Mouse (Mus musculus) heart, adult 2 months (tissue): ENCODE measurements around the gene Adprhl2. TPM values are rescaled to one million over a fixed set of nuclear protein-coding genes. Genes with fewer than 3 reads are reported as not detected.

ENCODE experiments used
- DNase-seq, 2 experiments: peaks; one replicate each; pipeline ENCODE4 v3.0.0; 2021
- H3K27ac ChIP-seq: fragments of 200-600 bp; 2 replicates; pipeline ENCODE4 v1.8.1; 2022
- H3K27me3 ChIP-seq: fragments of 200-500 bp; 2 replicates; pipeline ENCODE4 v1.6.1; 2012; ENCODE audit warnings: mild to moderate bottlenecking, low read length, inconsistent platforms, mixed read lengths; ENCODE audit not compliant: control insufficient read depth, insufficient read depth
- H3K36me3 ChIP-seq: fragments of 200-500 bp; 2 replicates; pipeline ENCODE4 v1.6.1; 2012; ENCODE audit warnings: low read length, inconsistent platforms; ENCODE audit not compliant: control insufficient read depth, insufficient read depth
- H3K4me1 ChIP-seq: fragments of 200-500 bp; 2 replicates; pipeline ENCODE4 v1.6.1; 2011; ENCODE audit warnings: low read length; ENCODE audit not compliant: control insufficient read depth, insufficient read depth
- H3K4me3 ChIP-seq: fragments of 200-600 bp; 2 replicates; pipeline ENCODE4 v1.8.1; 2022
- H3K79me2 ChIP-seq: fragments of 200-500 bp; replicated peaks from 2 replicates; pipeline ENCODE4 v1.6.1; 2012; ENCODE audit warnings: mild to moderate bottlenecking, inconsistent platforms, low read length, moderate library complexity, mixed read lengths; ENCODE audit not compliant: control insufficient read depth, insufficient read depth
- H3K9ac ChIP-seq: fragments of 200-500 bp; 2 replicates; pipeline ENCODE4 v1.6.1; 2012; ENCODE audit warnings: low read depth, mild to moderate bottlenecking, control low read depth, inconsistent platforms, low read length, mixed read lengths
- CTCF ChIP-seq: fragments of 200-600 bp; IDR thresholded peaks from 2 replicates; pipeline ENCODE4 v1.8.1; 2022; ENCODE audit warnings: antibody characterized with exemption, mild to moderate bottlenecking, moderate library complexity
- EP300 ChIP-seq: fragments of 200-500 bp; IDR thresholded peaks from 2 replicates; pipeline ENCODE4 v1.6.1; 2011; ENCODE audit warnings: low read depth, low read length, control low read depth; ENCODE audit not compliant: insufficient read depth
- POLR2A ChIP-seq: fragments of 200-500 bp; IDR thresholded peaks from 2 replicates; pipeline ENCODE4 v1.6.1; 2011; ENCODE audit warnings: mild to moderate bottlenecking, low read depth, low read length, control low read depth; ENCODE audit not compliant: insufficient read depth
- WGBS: fragments of 180-500 bp; shearing (Covaris S2); methylation state at CpG from one replicate; pipeline ENCODE4 v1.1.7; 2018; 5-methylcytosine and 5-hydroxymethylcytosine counted together
- intact Hi-C: fragments of 180-260 bp; cut with DNase I; formaldehyde crosslinking; loops from one replicate; pipeline ENCODE4 v1.15.1; 2025
- polyA plus RNA-seq: library from polyadenylated mRNA; depleted of rRNA; stranded (reverse); fragments of >200 nt; gene quantifications from 2 replicates; pipeline ENCODE4 v1.2.3, GENCODE M21; 2012
- total RNA-seq, 2 experiments: library from RNA; stranded (reverse); gene quantifications; 2 replicates each; pipeline ENCODE4 v1.2.3; 2021

Gene Adprhl2
- total and polyA plus RNA-seq, 3 experiments, result 12.9 to 14.7 (median 13.0) TPM

DNA sequence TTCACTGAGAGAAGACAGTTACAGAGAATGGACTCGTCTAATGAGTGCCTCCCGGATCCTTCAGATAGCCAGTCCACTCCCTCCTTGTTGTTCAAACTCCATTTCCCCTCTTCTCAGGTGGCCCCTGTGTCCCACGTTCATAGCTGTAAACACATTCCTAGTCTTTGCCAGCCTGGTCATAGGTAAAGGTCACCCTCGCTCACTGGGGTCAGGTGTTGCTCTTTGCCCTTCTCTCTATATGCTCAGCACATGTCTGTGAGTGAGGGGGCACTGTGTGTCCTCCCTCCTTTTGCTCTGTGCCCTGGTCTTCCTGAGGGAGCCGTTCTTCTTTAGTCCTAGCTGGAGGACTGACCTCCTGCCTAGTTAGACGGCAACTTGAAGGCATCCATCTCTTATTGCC lies 1.7 kb downstream of the Adprhl2 start:
- Histone ChIP-seq H3K27me3 (no peaks in the 10 kb centered on the region), H3K27ac (no peak overlapping the region), H3K79me2 (no peaks in the 10 kb centered on the region; the same call in 1 of the 2 replicates), H3K4me1 (no peaks in the 10 kb centered on the region), H3K9ac (no peak overlapping the region), H3K36me3 (no peaks in the 10 kb centered on the region), H3K4me3 (no peak overlapping the region)
- intact Hi-C loops, result loop anchor here (5.0 kb wide), 1 partner anchor 107 kb away; the partner anchor contains the start of gene Ago3
- DNase-seq, result no peak
- 83% methylated on average over 6 of the region's 6 CpGs for WGBS
- TF ChIP-seq POLR2A (no peak), EP300 (no peak), CTCF (no peak)

DNA sequence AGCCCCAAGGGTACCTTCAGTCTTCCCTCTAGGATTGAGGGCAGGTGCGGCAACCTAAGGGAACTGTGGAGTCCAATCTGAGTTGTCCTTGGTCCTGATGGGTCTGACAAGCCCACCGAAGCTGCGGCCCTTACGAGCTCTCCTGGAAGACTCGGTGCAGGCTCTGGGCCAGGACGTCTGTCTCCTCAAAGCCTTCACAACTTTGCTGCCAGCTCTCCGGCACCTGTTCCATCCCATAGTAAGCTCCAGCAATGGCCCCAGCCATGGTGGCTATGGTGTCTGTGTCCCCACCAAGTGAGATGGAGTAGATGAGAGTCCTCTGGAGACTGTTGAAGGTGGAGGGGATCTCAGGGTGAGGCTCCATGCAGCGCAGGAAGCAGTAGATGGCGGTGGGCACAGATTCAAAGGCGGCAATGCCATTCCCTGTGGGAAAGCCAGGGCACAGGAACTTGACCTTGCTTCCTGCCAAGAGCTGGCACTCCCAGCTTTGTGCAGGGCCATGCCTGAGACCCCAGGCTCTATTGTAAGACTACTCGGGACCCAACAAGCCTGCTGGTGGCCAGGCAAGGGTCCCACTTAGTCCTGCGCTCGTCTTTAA lies 5.0 kb downstream of the Adprhl2 start:
- TF ChIP-seq EP300 (no peak), POLR2A (no peak), CTCF (no peak)
- Histone ChIP-seq H3K4me3 (no peak overlapping the region), H3K4me1 (no peaks in the 10 kb centered on the region), H3K79me2 (no peaks in the 10 kb centered on the region; the same call in 1 of the 2 replicates), H3K27me3 (no peaks in the 10 kb centered on the region), H3K36me3 (no peaks in the 10 kb centered on the region), H3K27ac (peak overlapping the region; percentile 20; the same call in 1 of the 2 replicates), H3K9ac (no peak overlapping the region)
- intact Hi-C loops, result no loop called here
- 88% methylated on average over 13 of the region's 13 CpGs for WGBS
- DNase-seq, result no peak

DNA sequence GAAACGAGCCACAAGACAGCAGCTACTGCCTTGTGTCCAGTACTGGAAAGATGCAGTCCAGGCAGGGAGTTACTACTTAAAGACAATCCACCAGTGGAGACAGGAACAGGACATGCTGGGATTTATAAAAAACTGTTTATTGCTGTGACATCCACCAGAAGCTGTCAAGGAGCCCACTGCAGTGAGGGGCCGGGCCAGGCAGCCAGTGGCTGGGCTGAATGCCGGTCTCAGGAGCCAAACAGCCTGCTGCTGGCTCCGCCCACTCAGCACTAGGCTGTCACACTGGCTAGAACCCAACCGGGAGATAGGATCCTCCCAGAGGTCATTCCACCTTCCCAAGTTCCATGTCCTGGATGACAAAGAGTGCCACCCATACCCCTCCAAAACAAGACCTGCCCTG lies 5.6 kb downstream of the Adprhl2 start:
- TF ChIP-seq EP300 (no peak), CTCF (no peak), POLR2A (no peak)
- intact Hi-C loops, result no loop called here
- Histone ChIP-seq H3K27me3 (no peaks in the 10 kb centered on the region), H3K4me3 (no peak overlapping the region), H3K9ac (no peak overlapping the region), H3K4me1 (no peaks in the 10 kb centered on the region), H3K79me2 (no peaks in the 10 kb centered on the region; the same call in 1 of the 2 replicates), H3K27ac (peak overlapping the region; percentile 20; the same call in 1 of the 2 replicates), H3K36me3 (no peaks in the 10 kb centered on the region)
- peak in 1 of 2 experiments; percentile 48 for DNase-seq
- 25% methylated on average over 5 of the region's 5 CpGs for WGBS

DNA sequence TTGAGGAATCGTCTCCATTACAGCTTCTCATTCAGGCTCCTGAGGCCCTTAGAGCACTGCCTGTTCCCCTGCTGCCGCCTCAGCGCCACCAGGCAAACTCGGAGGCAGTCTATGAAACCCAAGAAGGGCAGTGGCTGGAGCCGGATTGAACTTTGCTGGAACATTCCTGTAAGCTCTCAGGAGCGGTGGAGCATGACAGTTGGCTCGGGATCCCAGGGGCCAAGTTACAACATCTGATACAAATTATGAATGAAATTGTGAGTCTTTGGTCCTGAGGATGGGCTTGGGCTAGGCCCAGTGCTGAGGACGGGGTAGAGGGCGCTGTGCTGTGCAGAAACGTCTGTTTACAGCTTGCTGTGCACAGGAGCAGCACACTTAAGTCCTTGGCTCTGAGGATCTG lies 7.1 kb downstream of the Adprhl2 start:
- Histone ChIP-seq H3K36me3 (no peaks in the 10 kb centered on the region), H3K79me2 (no peaks in the 10 kb centered on the region), H3K27me3 (no peaks in the 10 kb centered on the region), H3K27ac (no peak overlapping the region), H3K4me1 (no peaks in the 10 kb centered on the region), H3K4me3 (no peak overlapping the region), H3K9ac (no peak overlapping the region)
- no peak for DNase-seq
- intact Hi-C loops, result loop anchor here (5.0 kb wide), 1 partner anchor 227 kb away; no protein-coding TSS in a partner anchor
- TF ChIP-seq POLR2A (no peak), EP300 (no peak), CTCF (no peak)
- WGBS, result 77% methylated on average over 10 of the region's 10 CpGs

DNA sequence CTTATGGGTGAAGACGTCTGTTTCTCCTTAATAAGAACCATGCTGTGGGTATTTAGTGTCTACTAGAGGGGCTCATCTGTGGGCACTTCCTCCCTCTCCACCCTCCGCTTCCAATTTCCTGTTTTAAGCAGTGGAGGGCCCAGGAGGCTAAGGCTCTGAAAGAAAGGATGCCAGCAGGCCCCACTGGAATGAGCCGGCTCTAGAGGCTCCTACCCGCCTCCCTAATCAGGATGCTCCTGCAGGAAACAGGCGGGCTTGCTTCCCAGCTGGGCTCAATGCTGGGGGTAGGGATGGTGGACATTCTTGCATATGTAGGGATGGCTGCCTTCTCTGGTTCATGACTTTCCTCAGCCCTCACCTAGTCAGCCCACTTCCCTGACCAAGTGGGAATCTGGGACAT lies 8.3 kb downstream of the Adprhl2 start:
- H3K9ac ChIP-seq, result no peak overlapping the region
- DNase-seq, result no peak
- no peaks in the 10 kb centered on the region for H3K36me3 ChIP-seq
- no peaks in the 10 kb centered on the region for H3K4me1 ChIP-seq
- intact Hi-C loops, result loop anchor here (5.0 kb wide), 1 partner anchor 226 kb away; no protein-coding TSS in a partner anchor
- no peak overlapping the region for H3K27ac ChIP-seq
- H3K27me3 ChIP-seq, result no peaks in the 10 kb centered on the region
- WGBS, result 37% methylated on average over 5 of the region's 5 CpGs
- TF ChIP-seq EP300, result no peak
- no peak for TF ChIP-seq CTCF
- TF ChIP-seq POLR2A, result no peak
- H3K4me3 ChIP-seq, result no peak overlapping the region
- no peaks in the 10 kb centered on the region for H3K79me2 ChIP-seq

DNA sequence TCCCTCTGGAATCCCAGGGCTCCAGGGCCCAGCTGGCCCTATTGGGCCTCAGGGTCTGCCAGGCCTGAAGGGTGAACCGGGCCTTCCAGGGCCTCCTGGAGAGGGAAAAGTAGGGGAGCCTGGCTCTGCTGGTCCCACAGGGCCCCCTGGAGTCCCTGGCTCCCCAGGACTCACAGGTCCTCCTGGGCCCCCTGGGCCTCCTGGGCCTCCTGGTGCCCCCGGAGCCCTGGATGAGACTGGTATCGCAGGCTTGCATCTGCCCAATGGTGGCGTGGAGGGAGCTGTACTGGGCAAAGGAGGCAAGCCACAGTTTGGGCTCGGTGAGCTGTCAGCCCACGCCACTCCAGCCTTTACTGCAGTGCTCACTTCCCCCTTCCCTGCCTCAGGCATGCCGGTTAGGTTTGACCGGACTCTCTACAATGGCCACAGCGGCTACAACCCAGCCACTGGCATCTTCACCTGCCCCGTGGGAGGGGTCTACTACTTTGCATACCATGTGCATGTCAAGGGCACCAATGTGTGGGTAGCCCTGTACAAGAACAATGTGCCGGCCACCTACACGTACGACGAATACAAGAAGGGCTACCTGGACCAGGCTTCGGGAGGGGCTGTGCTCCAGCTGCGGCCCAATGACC lies 9.8 kb downstream of the Adprhl2 start:
- WGBS, result 94% methylated on average over 16 of the region's 16 CpGs
- no peaks in the 10 kb centered on the region for H3K79me2 ChIP-seq
- H3K36me3 ChIP-seq, result no peaks in the 10 kb centered on the region
- TF ChIP-seq EP300 (no peak), POLR2A (no peak), CTCF (no peak)
- intact Hi-C loops, result loop anchor here (5.0 kb wide), 1 partner anchor 224 kb away; no protein-coding TSS in a partner anchor
- H3K4me3 ChIP-seq, result no peak overlapping the region
- H3K27ac ChIP-seq, result no peak overlapping the region
- no peak for DNase-seq
- H3K27me3 ChIP-seq, result no peaks in the 10 kb centered on the region
- H3K9ac ChIP-seq, result no peak overlapping the region
- H3K4me1 ChIP-seq, result no peaks in the 10 kb centered on the region
